Mouse (Mus musculus) C2C12 (cell line): Measurements from ENCODE around the gene Gm10490. TPM values are rescaled to one million over a fixed set of nuclear protein-coding genes. Genes with fewer than 3 reads are reported as not detected.

ENCODE experiments used
- H3K27me3 ChIP-seq: one replicate; pipeline ENCODE4 v1.6.1; 2011; ENCODE audit not compliant: control insufficient read depth, insufficient read depth, insufficient read length
- H3K36me3 ChIP-seq: one replicate; pipeline ENCODE4 v1.6.1; 2011; ENCODE audit not compliant: control insufficient read depth, insufficient read depth
- H3K4me3 ChIP-seq: one replicate; pipeline ENCODE4 v1.5.1; 2011; ENCODE audit warnings: mild to moderate bottlenecking, control low read depth; ENCODE audit not compliant: poor library complexity, insufficient read depth, severe bottlenecking
- H3K79me2 ChIP-seq: one replicate; pipeline ENCODE4 v1.6.1; 2011; ENCODE audit not compliant: control insufficient read depth, insufficient read depth
- H3K79me3 ChIP-seq: one replicate; pipeline ENCODE4 v1.6.1; 2011; ENCODE audit warnings: low read depth, control low read depth
- H3ac ChIP-seq: one replicate; pipeline ENCODE3; 2011; ENCODE audit warnings: low read depth; ENCODE audit not compliant: control insufficient read depth, insufficient read length
- CEBPB ChIP-seq: IDR thresholded peaks from one replicate; pipeline ENCODE4 v1.6.1; 2011; ENCODE audit warnings: low read depth, mild to moderate bottlenecking, control low read depth, moderate library complexity
- CTCF ChIP-seq: IDR thresholded peaks from one replicate; pipeline ENCODE4 v1.5.1; 2011; ENCODE audit not compliant: control insufficient read depth, insufficient read depth, insufficient read length
- FOSL1 ChIP-seq: IDR thresholded peaks from one replicate; pipeline ENCODE4 v1.8.0; 2011; ENCODE audit warnings: mild to moderate bottlenecking, low read length; ENCODE audit not compliant: poor library complexity, insufficient read depth, severe bottlenecking
- MAX ChIP-seq: IDR thresholded peaks from one replicate; pipeline ENCODE4 v1.6.1; 2011; ENCODE audit warnings: mild to moderate bottlenecking, control low read depth
- MYOD1 ChIP-seq: IDR thresholded peaks from one replicate; pipeline ENCODE4 v1.6.1; 2011; ENCODE audit warnings: low read depth; ENCODE audit not compliant: control insufficient read depth, insufficient read length
- MYOG ChIP-seq: IDR thresholded peaks from one replicate; pipeline ENCODE4 v1.6.1; 2011; ENCODE audit not compliant: control insufficient read depth, insufficient read length; ENCODE audit errors: extremely low read depth
- USF1 ChIP-seq: IDR thresholded peaks from one replicate; pipeline ENCODE4 v1.6.1; 2011; ENCODE audit warnings: low read depth, mild to moderate bottlenecking, control low read depth, moderate library complexity
- polyA plus RNA-seq: library from polyadenylated mRNA; unstranded; fragments of >200 nt; fragmentation: generic; extraction: Trizol; gene quantifications from one replicate; pipeline ENCODE4 v1.2.1, GENCODE M21; 2012; ENCODE audit warnings: missing spikeins

The Gm10490 gene
- polyA plus RNA-seq, 1 experiment = 0.27 TPM

GRCm38 (mm10) chrX:7919601-7920383 lies 10.4 kb downstream of the Gm10490 start, which contains the start of gene Pcsk1n:
Pcsk1n (plus strand) TSS chrX:7919822.
- peaks cover 28% of the 10 kb centered on the region for H3K27me3 ChIP-seq

GRCm38 (mm10) chrX:7922032-7922431 lies 12.7 kb downstream of the Gm10490 start:
- Histone ChIP-seq H3K36me3 (no peaks in the 10 kb centered on the region), H3ac (no peak overlapping the region), H3K79me3 (no peaks in the 10 kb centered on the region), H3K79me2 (no peaks in the 10 kb centered on the region), H3K27me3 (peaks cover 33% of the 10 kb centered on the region), H3K4me3 (no peak overlapping the region)
- no peak for TF ChIP-seq USF1
- TF ChIP-seq MYOD1 = no peak
- no peak for TF ChIP-seq CEBPB
- TF ChIP-seq CTCF = no peak
- no peak for TF ChIP-seq FOSL1
- no peak for TF ChIP-seq MAX
- TF ChIP-seq MYOG = no peak

More at GRCm38 (mm10) chrX:7919601-7920383, 10.4 kb downstream of the Gm10490 start, which contains the start of gene Pcsk1n:
- TF ChIP-seq MYOD1 = no peak
- TF ChIP-seq MYOG = no peak
- no peak for TF ChIP-seq CEBPB
- TF ChIP-seq USF1 = no peak
- no peak for TF ChIP-seq FOSL1
- Histone ChIP-seq H3K79me2 (no peaks in the 10 kb centered on the region), H3K79me3 (no peaks in the 10 kb centered on the region), H3ac (no peak within 1 kb of the TSS), H3K4me3 (no peak within 1 kb of the TSS), H3K36me3 (no peaks in the 10 kb centered on the region)

DNA sequence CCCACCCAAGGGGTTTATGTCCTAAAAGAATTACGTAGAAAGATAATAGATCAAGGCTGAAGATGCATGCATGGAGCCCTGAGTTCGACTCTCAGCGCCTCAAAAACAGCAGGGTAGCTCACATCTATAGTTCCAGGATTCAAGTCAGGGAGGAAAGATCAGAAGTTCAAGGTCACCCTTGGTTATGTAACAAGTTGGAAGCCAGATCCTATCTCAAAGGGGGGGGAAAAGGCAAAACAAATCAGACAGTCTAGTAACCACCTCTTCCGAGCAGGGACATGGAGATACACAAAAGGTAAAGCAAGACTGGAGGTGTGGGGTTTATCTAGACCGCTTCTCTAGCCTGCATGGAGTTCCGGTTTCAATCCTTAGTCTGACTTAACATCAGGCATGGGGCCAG lies 16.9 kb downstream of the Gm10490 start:
- TF ChIP-seq CEBPB (no peak), USF1 (no peak), MYOG (no peak), CTCF (no peak), MAX (no peak), MYOD1 (no peak), FOSL1 (no peak)
- H3K79me3 ChIP-seq = no peaks in the 10 kb centered on the region
- H3K27me3 ChIP-seq = peaks cover 31% of the 10 kb centered on the region
- no peaks in the 10 kb centered on the region for H3K79me2 ChIP-seq
- H3ac ChIP-seq = no peak overlapping the region
- no peak overlapping the region for H3K4me3 ChIP-seq
- no peaks in the 10 kb centered on the region for H3K36me3 ChIP-seq

- TF ChIP-seq CTCF (no peak), CEBPB (no peak), USF1 (no peak), FOSL1 (no peak), MAX (no peak), MYOD1 (no peak), MYOG (no peak)
- Histone ChIP-seq H3K79me2 (no peaks in the 10 kb centered on the region), H3K79me3 (no peaks in the 10 kb centered on the region), H3ac (no peak overlapping the region), H3K27me3 (peaks cover 26% of the 10 kb centered on the region), H3K36me3 (no peaks in the 10 kb centered on the region), H3K4me3 (no peak overlapping the region)
Observed at GRCm38 (mm10) chrX:7927116-7927515, 17.8 kb downstream of the Gm10490 start.

DNA sequence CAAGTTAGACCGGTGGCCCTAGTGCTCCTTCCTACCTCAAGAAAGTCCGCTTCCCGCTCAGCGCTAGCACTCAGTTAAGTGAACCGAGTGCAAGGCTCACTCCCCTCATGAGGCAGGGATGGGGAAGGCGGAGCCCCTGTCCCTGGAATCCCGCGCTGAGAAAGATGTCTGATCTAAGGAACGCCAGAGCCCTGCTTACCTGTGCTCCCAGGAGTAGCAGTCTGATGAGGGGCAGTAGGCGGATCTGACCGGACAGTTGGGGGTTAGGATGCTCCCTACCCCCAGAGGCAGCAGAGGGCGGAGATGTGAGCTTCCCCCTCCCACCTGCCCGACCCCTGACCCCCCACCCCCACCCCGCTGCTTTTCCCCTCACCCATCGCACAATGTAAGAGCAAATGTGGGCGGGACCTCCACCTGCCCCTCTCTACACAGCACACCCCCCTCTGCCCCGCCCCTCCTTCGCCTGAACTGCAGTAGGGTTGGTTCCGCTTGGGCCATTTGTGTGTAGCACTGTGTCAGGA lies 19.0 kb downstream of the Gm10490 start, which contains the start of gene Eras:
Eras (minus strand) TSS at position 338 of the 521 bp plus-strand sequence.
- no peak for TF ChIP-seq FOSL1
- no peak for TF ChIP-seq CEBPB
- TF ChIP-seq USF1 = no peak
- TF ChIP-seq MYOD1 = no peak
- no peak for TF ChIP-seq CTCF
- TF ChIP-seq MAX = no peak
- TF ChIP-seq MYOG = no peak
- H3K36me3 ChIP-seq = no peaks in the 10 kb centered on the region
- no peak within 1 kb of the TSS for H3K4me3 ChIP-seq
- peaks cover 14% of the 10 kb centered on the region for H3K27me3 ChIP-seq
- no peaks in the 10 kb centered on the region for H3K79me3 ChIP-seq
- no peaks in the 10 kb centered on the region for H3K79me2 ChIP-seq
- no peak within 1 kb of the TSS for H3ac ChIP-seq
